Mouse (Mus musculus): ENCODE measurements around the gene Lat.

DNA sequence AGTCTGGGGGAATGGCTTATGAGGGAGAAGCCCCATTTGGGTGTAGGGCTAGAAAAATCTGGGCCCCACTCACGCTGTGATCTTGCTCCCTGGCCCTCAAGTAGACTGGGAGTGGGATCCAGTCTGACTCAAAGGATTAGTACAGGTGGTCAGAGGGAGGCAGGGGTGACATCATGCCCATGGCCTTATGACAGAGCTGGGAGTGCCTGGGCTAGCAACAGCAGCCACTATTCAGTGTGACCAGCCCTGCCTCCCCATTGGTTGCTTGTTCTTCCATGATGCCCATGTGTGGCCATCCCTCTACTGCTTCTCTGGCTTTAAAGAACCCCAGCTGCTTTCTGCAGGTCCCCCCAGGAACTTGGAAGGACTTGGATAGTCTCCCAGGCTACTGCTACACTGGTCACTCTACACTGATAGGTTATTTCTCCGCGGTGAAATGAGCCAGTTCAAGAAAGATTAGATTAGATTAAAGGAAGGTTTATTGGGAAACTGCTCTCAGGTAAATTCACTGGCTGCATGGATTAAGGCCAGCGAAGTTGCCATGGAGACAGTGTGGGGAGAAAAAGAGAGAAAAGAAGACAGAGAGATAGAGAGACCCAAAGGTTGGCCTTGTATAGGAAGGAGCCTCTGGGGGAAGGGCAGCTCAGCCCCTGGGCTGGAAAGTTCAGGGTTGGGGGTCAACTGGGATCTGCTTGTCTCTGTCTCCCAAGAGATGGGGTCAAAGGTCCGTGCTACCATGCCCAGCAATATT, 13.3 kb downstream of the Lat start:
- TF ChIP-seq GATA1 (IDR thresholded peaks at IDR 0.05; ENCODE audit: low read length), result no peak
- no peak for TF ChIP-seq TAL1 (IDR thresholded peaks at IDR 0.05; ENCODE audit: low read length)

All from erythroblast, embryonic 14.5 days (primary cell).